Mouse (Mus musculus) megakaryocyte, embryonic 14.5 days (primary cell): ENCODE data around the gene Stat5b.

ENCODE experiments used
- FLI1 ChIP-seq: IDR thresholded peaks from 2 replicates; pipeline ENCODE4 v1.6.1; 2012; ENCODE audit warnings: low read length, inconsistent platforms, mixed read lengths
- GATA1 ChIP-seq: IDR thresholded peaks from 3 replicates; pipeline ENCODE4 v1.6.1; 2012; ENCODE audit warnings: mixed read lengths, low read length, inconsistent platforms, borderline replicate concordance

- TF ChIP-seq GATA1, result no peak
- no peak for TF ChIP-seq FLI1
Observed at GRCm38 (mm10) chr11:100897294-100898231, 47.0 kb upstream of the Stat5b start.
